Mouse (Mus musculus) testis, postnatal 10 days (tissue): ENCODE measurements around the gene Map4.
"Not testable (repeated sequence)": the region's sequence is repeated elsewhere in the genome, so short reads cannot be mapped to it uniquely, and the experiment has no call there.

Source experiments
- DNase-seq: peaks from one replicate; pipeline ENCODE4 v3.0.0; 2021; ENCODE audit warnings: low spot score

Gene Map4

GRCm38 (mm10) chr9:109929131-109929530, 2.1 kb upstream of the Map4 start:
- DNase-seq: no peak

- no peak for DNase-seq
These were observed 1.2 kb upstream of the Map4 start for GRCm38 (mm10) chr9:109930063-109930462.

- no peak for DNase-seq
These were observed 508 bp upstream of the Map4 start for GRCm38 (mm10) chr9:109930752-109931151.

- DNase-seq: peak; percentile 61
These were observed 1.1 kb downstream of the Map4 start for GRCm38 (mm10) chr9:109932361-109932755.

- DNase-seq: peak; percentile 58
These were observed 1.6 kb downstream of the Map4 start for GRCm38 (mm10) chr9:109932756-109933375.

- no peak for DNase-seq
These were observed 8.1 kb downstream of the Map4 start for GRCm38 (mm10) chr9:109939401-109939800.

- DNase-seq: no peak
These were observed 11.5 kb downstream of the Map4 start for GRCm38 (mm10) chr9:109942796-109943195.

GRCm38 (mm10) chr9:109944712-109945111, 13.5 kb downstream of the Map4 start:
- DNase-seq: no peak

GRCm38 (mm10) chr9:109948546-109948945, 17.3 kb downstream of the Map4 start:
- no peak for DNase-seq

GRCm38 (mm10) chr9:109949801-109950200, 18.5 kb downstream of the Map4 start:
- no peak for DNase-seq

- no peak for DNase-seq
These were observed 22.3 kb downstream of the Map4 start for GRCm38 (mm10) chr9:109953538-109953937.

GRCm38 (mm10) chr9:109954631-109955030, 23.4 kb downstream of the Map4 start:
- DNase-seq: no peak

GRCm38 (mm10) chr9:109959456-109960150, 28.3 kb downstream of the Map4 start:
- no peak for DNase-seq

GRCm38 (mm10) chr9:109960593-109960992, 29.3 kb downstream of the Map4 start:
- DNase-seq: no peak

- DNase-seq: no peak
These were observed 33.5 kb downstream of the Map4 start for GRCm38 (mm10) chr9:109964761-109965160.

- DNase-seq: no peak
These were observed 37.3 kb downstream of the Map4 start for GRCm38 (mm10) chr9:109968351-109969116.

GRCm38 (mm10) chr9:109969181-109969580, 37.9 kb downstream of the Map4 start:
- DNase-seq: no peak

- no peak for DNase-seq
These were observed 38.6 kb downstream of the Map4 start for GRCm38 (mm10) chr9:109969792-109970336.

- not testable (repeated sequence) for DNase-seq
These were observed 40.5 kb downstream of the Map4 start for GRCm38 (mm10) chr9:109971711-109972110.

- DNase-seq: not testable (repeated sequence)
These were observed 49.0 kb downstream of the Map4 start for GRCm38 (mm10) chr9:109980223-109980622.

GRCm38 (mm10) chr9:109985416-109985815, 54.2 kb downstream of the Map4 start:
- DNase-seq: peak; percentile 56

GRCm38 (mm10) chr9:109989084-109989483, 57.8 kb downstream of the Map4 start:
- DNase-seq: peak; percentile 61

GRCm38 (mm10) chr9:109997441-109997840, 66.2 kb downstream of the Map4 start:
- DNase-seq: peak; percentile 66
